Mouse (Mus musculus) adrenal gland, adult 10 weeks (tissue): Measurements from ENCODE around the gene Slc6a15. TPM values are rescaled to one million over a fixed set of nuclear protein-coding genes. Genes with fewer than 3 reads are reported as not detected.

ENCODE experiments used
- polyA plus RNA-seq: library from polyadenylated mRNA; stranded (reverse); fragments of 350-450 nt; fragmentation: Illumina TruSeq; extraction: RNeasy Lipid Tissue Mini Kit (QIAGEN cat#74804); gene quantifications from one replicate; pipeline ENCODE4 v1.2.3, GENCODE M21; 2014; ENCODE audit warnings: low read depth, low replicate concordance

Gene Slc6a15
- 23.7 TPM for polyA plus RNA-seq

GRCm38 (mm10) chr10:103367371-103368295 is at the start of gene Slc6a15:
Slc6a15 (plus strand) TSS chr10:103367783.

Other genes with a start within 250 kb of the Slc6a15 start
- gene Lrriq1, start 131.5 kb upstream of the Slc6a15 start, polyA plus RNA-seq = 0.41 TPM